Mouse (Mus musculus) yolk sac, embryonic 10.5 days (tissue): ENCODE data around the gene Shh.

ENCODE experiments used
- DNase-seq: peaks from one replicate; pipeline ENCODE4 v3.0.0-alpha.2; 2017; ENCODE audit warnings: low spot score

The Shh gene

GRCm38 (mm10) chr5:28466760-28467306 is at the start of gene Shh:
TSS of gene Shh (minus strand) at chr5:28467256.
- no peak for DNase-seq

- peak; percentile 77 for DNase-seq
Measured at GRCm38 (mm10) chr5:28500792-28501439, 33.9 kb upstream of the Shh start.

- no peak for DNase-seq
Measured at GRCm38 (mm10) chr5:28498846-28499245, 31.8 kb upstream of the Shh start.

GRCm38 (mm10) chr5:28495712-28496650 is 28.9 kb upstream of the Shh start:
- no peak for DNase-seq

DNA sequence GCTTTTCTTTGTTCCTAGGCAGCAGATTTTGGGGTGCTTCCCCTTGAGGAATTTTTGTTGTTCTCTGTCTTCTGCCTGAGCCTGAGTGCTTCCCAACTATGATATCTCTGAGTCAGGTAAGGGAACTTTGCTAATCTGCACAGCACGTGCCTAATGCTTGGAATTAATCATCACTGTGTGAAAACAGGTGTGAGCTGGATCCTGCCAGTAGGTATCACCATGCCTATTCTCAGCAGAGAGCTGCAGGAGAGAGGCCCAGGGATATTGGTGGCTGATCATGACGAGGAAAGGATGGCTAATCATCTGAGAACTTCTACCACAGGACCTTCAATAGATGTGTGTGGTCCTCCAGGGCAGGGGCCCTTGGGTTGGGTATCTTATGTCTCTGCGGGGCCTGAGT is 26.5 kb upstream of the Shh start:
- no peak for DNase-seq

DNA sequence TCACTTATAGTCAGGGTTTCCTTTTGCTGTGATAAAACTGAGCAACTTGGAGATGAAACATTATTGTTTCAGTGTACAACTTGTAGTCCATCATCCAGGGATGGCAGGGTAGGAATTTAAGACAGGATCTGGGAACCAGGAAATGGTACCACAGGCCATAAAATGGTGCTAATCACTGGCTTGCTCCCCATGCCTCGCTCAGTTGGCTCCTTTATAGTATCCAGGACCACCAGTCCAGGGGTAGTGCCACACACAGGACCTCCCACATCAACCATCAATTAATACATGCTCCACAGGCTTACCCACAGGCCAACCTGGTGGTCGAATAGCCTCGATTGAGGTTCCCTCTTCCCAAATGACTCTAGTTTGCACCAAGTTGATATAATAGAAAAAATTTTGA is 15.9 kb upstream of the Shh start:
- no peak for DNase-seq

DNA sequence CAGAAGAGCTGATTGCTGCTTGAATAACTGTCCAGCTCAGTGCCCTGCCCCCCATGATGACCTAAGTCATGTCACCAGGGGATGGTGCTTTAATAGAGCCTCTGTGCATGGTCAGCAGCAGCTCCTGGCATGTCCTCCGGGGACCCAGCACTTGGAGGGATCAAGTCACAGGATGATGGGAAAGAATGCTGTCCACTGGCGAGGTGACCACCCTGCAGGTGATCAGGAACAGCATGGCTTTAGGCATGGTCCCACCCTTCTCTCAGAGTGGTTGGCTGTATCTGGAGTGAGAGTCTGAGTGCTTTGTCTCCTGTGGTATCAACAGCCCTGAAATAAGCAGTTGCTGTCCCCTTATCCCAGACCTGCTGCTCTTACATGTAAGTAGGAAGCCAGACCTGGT is 14.7 kb upstream of the Shh start:
- no peak for DNase-seq

- no peak for DNase-seq
Measured at GRCm38 (mm10) chr5:28476389-28477379, 9.6 kb upstream of the Shh start.

GRCm38 (mm10) chr5:28473556-28473955 is 6.5 kb upstream of the Shh start:
- DNase-seq, result no peak

GRCm38 (mm10) chr5:28469525-28470202 is 2.6 kb upstream of the Shh start:
- DNase-seq, result peak; percentile 25

DNA sequence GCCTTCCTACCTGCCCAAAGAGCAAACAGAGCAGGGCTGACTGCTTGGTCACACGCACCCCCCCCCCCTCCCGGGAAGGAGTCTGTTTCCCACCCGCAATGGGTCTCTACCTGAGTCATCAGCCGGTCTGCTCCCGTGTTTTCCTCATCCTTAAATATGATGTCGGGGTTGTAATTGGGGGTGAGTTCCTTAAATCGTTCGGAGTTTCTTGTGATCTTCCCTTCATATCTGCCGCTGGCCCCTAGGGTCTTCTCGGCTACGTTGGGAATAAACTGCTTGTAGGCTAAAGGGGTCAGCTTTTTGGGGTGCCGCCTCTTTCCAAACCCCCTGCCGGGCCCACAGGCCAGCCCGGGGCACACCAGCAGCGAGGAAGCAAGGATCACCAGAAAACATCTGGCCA is 705 bp downstream of the Shh start:
- DNase-seq, result no peak

DNA sequence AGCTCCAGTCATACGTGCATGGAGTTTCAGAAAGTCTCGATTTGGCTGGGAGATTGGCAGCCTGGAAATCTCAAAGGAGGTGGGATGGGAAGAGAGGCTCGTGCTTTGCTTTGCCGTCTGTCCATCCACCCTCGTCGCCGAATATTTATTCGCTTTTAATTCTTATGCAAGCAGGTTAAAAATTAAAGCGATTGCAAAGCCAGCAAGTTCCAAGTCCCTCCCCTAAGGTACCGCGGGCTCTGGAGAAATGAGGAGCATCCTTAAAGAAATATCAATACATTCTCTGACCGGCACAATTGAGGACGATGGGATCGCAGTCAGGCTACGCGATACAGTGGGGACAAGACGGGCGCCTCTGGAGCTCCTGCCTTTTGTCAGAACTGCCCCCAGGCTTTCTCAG is 1.5 kb downstream of the Shh start:
- no peak for DNase-seq

DNA sequence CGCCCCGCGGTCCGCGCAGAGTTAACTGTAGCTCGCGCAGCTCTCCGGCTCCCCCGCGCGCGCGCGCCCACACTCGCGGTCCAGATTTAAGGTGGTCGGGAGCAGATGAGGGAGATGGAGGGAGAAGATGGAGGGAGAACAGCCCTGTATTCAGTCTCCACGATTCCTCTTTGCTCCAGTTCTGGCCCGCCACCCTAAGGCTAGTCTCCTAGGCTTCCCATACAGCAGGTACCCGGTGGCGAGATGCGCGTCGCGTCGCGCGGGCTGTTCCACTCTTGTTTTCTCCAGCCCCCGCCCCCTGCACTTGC is 2.0 kb downstream of the Shh start:
- DNase-seq, result no peak

DNA sequence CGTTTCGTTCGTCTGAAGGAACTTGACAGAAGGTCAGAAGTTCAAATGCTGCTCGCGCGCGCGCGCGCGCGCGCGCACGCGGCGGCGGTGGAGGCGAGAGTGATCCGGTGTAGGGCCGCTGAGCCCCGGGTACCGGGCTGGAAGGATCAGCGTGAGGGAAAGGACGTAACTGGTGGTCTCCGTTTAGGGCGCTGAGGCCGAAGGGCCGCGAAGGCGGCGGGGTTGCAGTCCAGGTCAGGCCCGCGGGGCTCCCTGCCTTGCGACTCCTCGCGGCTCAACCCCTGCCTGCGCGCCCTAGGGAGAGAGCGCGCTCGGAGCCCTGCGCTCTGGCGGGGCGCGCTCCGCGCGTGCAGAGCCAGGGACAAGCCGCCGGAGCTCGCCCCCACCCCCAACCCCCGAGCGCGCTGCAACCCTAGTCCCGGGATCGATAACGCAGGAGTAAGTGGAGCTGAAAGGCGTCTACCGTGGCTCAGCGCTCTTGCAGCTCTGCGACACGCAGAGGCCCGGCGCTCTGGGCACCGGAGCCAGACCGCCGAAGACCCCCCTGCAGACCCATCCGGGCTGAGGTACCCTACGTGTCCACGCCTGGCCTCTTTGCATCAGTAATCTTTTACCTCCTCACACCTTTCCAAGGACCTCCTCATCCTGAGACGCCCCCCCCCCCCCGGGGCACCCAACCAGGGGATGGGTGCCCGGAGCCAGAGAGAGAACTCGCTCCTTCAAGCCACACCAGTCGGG is 2.5 kb downstream of the Shh start:
- peak; percentile 31 for DNase-seq

DNA sequence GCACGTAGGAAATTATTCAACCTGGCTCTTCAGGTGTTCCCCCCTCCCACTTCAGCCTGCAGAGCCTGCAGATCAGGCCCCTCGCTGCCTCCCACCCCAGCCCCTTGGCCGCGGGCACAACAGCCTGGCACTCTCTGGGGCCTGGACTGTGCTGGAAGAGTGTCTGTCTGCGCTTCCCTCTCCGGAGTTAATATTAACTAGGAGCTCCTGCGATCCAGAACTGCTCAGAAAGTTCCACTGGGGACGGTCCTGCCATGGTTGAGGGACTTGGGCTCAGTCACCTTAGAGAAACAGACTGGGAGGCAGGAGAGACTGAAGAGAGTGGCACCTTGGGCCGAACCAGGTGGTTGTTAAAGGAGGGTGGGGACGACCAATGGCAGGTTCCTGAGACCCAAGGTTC is 3.4 kb downstream of the Shh start:
- DNase-seq, result no peak

DNA sequence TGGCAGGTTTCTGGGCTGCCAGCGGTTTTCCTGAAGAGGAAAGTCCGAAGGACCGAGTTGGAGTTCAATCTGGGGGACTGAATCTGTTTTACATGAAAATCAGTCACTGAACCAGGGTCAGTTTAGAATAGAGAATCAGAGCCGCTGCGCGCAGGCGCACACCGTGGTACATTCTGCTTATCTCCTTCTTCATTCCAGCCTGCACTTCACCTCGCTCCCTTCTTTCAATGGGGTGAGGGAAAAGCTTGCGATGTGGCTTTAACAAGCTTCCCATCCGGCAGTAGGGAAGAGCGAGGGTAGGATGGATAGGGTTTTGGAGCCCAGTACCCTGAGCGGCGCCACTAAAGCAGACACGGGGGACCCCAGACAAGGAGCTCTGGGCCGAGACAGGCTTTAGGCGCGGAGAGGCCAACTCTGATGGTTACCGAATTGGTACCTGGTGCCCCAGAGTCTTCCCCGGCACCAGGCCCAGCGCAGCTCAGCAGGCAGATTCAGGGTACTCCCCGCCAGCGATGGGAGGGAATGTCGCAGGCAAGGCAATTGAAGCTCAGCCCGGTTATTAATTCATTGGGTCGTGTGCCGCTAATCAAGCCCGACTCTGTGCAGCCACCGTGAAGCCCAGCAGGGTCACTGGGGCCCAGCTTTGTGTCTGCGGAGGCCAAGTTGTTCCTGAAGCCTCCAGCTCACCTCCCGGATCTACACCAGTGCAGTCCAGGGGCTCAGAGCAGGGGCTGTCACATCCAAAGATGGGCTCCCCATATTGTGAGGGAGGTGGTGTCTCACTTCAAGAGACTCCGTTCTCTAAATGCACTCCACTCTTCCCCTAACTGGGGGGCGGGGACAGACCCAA is 4.1 kb downstream of the Shh start:
- no peak for DNase-seq

DNA sequence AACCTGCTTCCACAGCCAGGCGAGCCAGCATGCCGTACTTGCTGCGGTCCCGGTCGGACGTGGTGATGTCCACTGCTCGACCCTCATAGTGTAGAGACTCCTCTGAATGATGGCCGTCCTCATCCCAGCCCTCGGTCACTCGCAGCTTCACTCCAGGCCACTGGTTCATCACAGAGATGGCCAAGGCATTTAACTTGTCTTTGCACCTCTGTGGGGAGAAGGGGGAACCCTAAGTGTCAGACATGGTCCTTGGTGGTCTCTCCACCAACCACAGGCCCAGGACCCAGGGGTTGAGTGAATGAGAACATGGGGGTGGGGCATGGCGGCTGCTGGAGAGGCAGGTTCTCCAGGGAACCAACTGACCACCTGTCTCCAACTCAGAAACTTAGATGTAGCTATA is 5.7 kb downstream of the Shh start:
- DNase-seq, result no peak

DNA sequence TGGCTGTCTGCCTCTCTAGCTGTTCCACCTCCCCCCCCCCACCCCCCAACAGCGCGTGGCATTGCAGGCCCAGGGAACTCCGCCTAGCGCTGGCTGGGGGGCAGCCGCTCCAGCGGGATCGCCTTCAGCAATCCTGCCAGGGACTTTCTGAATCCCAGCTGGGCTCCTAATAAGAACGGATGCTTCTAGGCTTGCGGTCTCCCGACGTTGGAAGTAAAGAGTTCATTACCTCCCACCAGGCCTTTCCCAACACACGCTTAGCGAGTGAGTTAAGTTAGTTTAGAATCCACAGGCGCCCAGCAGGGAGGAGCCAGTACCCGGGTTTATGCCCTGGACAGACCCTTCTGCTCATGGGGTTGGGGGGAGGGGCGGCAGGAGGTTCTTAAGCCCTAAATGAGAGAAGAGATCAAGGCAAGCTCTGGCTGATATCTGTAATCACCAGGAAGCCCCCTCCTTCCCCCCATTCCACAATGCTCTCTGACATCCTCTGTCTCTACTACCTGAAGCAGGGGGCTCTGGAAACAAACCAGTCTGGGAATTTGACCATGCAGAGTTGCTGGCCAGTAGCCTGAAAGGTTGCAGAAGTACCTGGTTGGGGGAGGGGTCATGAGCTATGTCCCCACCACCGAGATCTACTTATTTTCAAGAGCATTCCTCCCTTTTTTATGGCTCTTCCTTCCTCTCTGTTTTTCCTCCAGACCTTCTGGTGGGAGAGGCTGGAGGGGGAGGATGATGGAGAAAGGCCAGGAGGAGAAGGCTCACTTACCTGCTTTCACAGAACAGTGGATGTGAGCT is 6.3 kb downstream of the Shh start:
- no peak for DNase-seq
